Mouse (Mus musculus) thymus, adult 18-20 months (tissue): ENCODE measurements around the gene Rab14.

Source experiments
- DNase-seq, 2 experiments: peaks; one replicate each; pipeline ENCODE4 v3.0.0; 2022; ENCODE audit warnings: mixed read lengths in 2 of 2

Gene Rab14

GRCm38 (mm10) chr2:35153844-35154554, 46.9 kb downstream of the Rab14 start:
- DNase-seq: no peak

DNA sequence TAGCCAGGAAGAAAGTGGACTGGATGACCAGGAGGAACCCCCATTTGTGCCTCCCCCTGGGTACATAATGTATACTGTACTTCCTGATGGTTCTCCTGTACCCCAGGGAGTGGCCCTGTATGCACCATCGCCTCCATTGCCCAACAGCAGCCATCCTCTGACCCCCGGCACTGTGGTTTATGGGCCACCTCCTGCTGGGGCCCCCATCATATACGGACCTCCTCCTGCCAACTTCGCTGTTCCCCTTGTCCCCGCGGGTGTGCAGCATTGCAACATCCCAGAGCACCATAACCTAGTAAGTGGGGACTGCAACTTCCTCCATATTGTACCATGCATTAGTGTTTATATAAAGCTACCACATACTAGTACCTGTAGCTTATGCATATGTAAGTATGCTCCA, 47.7 kb downstream of the Rab14 start:
- DNase-seq: no peak

- DNase-seq: no peak
Observed at GRCm38 (mm10) chr2:35151303-35151882, 49.5 kb downstream of the Rab14 start.

- no peak for DNase-seq
Observed at GRCm38 (mm10) chr2:35148806-35149205, 52.1 kb downstream of the Rab14 start.

GRCm38 (mm10) chr2:35141673-35142072, 59.2 kb downstream of the Rab14 start:
- no peak for DNase-seq

GRCm38 (mm10) chr2:35138576-35138975, 62.3 kb downstream of the Rab14 start:
- no peak for DNase-seq

- DNase-seq: no peak
Observed at GRCm38 (mm10) chr2:35133891-35134290, 67.0 kb downstream of the Rab14 start.

DNA sequence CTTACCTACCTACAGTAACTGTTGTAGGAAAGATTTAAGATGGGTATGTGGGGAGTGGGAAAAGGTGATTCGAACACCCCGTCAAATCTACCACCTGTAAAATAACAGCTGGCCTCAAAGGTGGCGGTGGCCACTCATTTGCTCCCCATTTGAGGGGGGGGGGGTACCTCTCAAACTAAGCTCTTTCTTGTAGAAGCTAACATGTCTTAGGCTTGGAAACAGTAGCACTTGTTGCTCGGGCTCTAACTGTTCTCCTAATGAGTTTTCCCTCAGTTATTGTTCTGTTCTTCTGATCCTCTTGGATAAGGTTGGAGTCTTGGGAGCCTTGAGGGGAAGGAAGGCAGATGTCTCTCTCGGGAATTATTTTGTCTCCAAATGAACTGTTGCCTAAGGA, 68.3 kb downstream of the Rab14 start:
- no peak for DNase-seq

- peak; percentile 85 to 92 for DNase-seq
Observed at GRCm38 (mm10) chr2:35131991-35132661, 68.8 kb downstream of the Rab14 start.

GRCm38 (mm10) chr2:35131491-35131890, 69.4 kb downstream of the Rab14 start:
- DNase-seq: no peak
